Mouse (Mus musculus): ENCODE data around the gene Gmnn. TPM values are rescaled to one million over a fixed set of nuclear protein-coding genes. Genes with fewer than 3 reads are reported as not detected.

The Gmnn gene
- polyA plus RNA-seq, 1 experiment from 2014 or later = 135 TPM

GRCm38 (mm10) chr13:24747823-24748222 is 13.9 kb downstream of the Gmnn start:
- peak; percentile 17 for DNase-seq
- no peaks in the 10 kb centered on the region for H3K27me3 ChIP-seq (ENCODE audit: insufficient read depth, low read length)
- H3K9me3 ChIP-seq (ENCODE audit: low read depth, low read length) = no peaks in the 10 kb centered on the region
- peaks cover 36% of the 10 kb centered on the region for H3K36me3 ChIP-seq (ENCODE audit: insufficient read depth)
- H3K9ac ChIP-seq = no peak overlapping the region
- 64% methylated on average over 3 of the region's 3 CpGs for WGBS
- TF ChIP-seq CTCF (IDR thresholded peaks at IDR 0.05; ENCODE audit: low read depth) = no peak
- ATAC-seq (ENCODE audit: insufficient read depth) = no peak
- H3K4me1 ChIP-seq (ENCODE audit: insufficient read depth) = no peaks in the 10 kb centered on the region
- H3K4me3 ChIP-seq (ENCODE audit: low read depth, low read length) = no peak overlapping the region
- no peak overlapping the region for H3K4me2 ChIP-seq
- H3K27ac ChIP-seq (ENCODE audit: low read depth) = no peak overlapping the region

GRCm38 (mm10) chr13:24741028-24741427 is 20.7 kb downstream of the Gmnn start, which contains the start of gene Armh2:
Gene Armh2, plus strand, starts transcription at chr13:24741232.
- 86% methylated on average over 10 of the region's 10 CpGs for WGBS
- ATAC-seq (ENCODE audit: insufficient read depth) = no peak
- 0 out of 2 replicates have a peak, but pooled peaks cover 3% of the 10 kb centered on the region for H3K36me3 ChIP-seq (ENCODE audit: insufficient read depth)

GRCm38 (mm10) chr13:24735608-24736131 is 26.1 kb downstream of the Gmnn start:
- DNase-seq (no peak), ATAC-seq (ENCODE audit: insufficient read depth) (0 out of 2 replicates have a peak, but pooled peaks have one; percentile 21)
- Histone ChIP-seq H3K9ac (no peak overlapping the region), H3K27ac (ENCODE audit: low read depth) (no peak overlapping the region), H3K9me3 (ENCODE audit: low read depth, low read length) (no peaks in the 10 kb centered on the region), H3K4me2 (no peak overlapping the region), H3K36me3 (ENCODE audit: insufficient read depth) (no peaks in the 10 kb centered on the region), H3K4me3 (ENCODE audit: low read depth, low read length) (no peak overlapping the region), H3K27me3 (ENCODE audit: insufficient read depth, low read length) (no peaks in the 10 kb centered on the region), H3K4me1 (ENCODE audit: insufficient read depth) (no peaks in the 10 kb centered on the region)
- TF ChIP-seq CTCF (IDR thresholded peaks at IDR 0.05; ENCODE audit: low read depth) = no peak
- WGBS = 46% methylated on average over 6 of the region's 6 CpGs

More at GRCm38 (mm10) chr13:24741028-24741427, 20.7 kb downstream of the Gmnn start, which contains the start of gene Armh2:
- H3K27ac ChIP-seq (ENCODE audit: low read depth) = no peak within 1 kb of the TSS
- DNase-seq = no peak
- no peaks in the 10 kb centered on the region for H3K4me1 ChIP-seq (ENCODE audit: insufficient read depth)
- H3K4me3 ChIP-seq (ENCODE audit: low read depth, low read length) = no peak within 1 kb of the TSS
- H3K4me2 ChIP-seq = no peak within 1 kb of the TSS
- no peak for TF ChIP-seq CTCF (IDR thresholded peaks at IDR 0.05; ENCODE audit: low read depth)
- no peaks in the 10 kb centered on the region for H3K27me3 ChIP-seq (ENCODE audit: insufficient read depth, low read length)
- H3K9me3 ChIP-seq (ENCODE audit: low read depth, low read length) = no peaks in the 10 kb centered on the region
- no peak within 1 kb of the TSS for H3K9ac ChIP-seq

GRCm38 (mm10) chr13:24734502-24734901 is 27.2 kb downstream of the Gmnn start:
- no peak overlapping the region for H3K4me2 ChIP-seq
- ATAC-seq (ENCODE audit: insufficient read depth) (no peak), DNase-seq (no peak)
- no peaks in the 10 kb centered on the region for H3K27me3 ChIP-seq (ENCODE audit: insufficient read depth, low read length)
- H3K9ac ChIP-seq = no peak overlapping the region
- no peak overlapping the region for H3K27ac ChIP-seq (ENCODE audit: low read depth)
- no peak for TF ChIP-seq CTCF (IDR thresholded peaks at IDR 0.05; ENCODE audit: low read depth)
- H3K4me3 ChIP-seq (ENCODE audit: low read depth, low read length) = no peak overlapping the region
- H3K36me3 ChIP-seq (ENCODE audit: insufficient read depth) = no peaks in the 10 kb centered on the region
- no peaks in the 10 kb centered on the region for H3K4me1 ChIP-seq (ENCODE audit: insufficient read depth)
- H3K9me3 ChIP-seq (ENCODE audit: low read depth, low read length) = no peaks in the 10 kb centered on the region
- 84% methylated on average over 5 of the region's 5 CpGs for WGBS

GRCm38 (mm10) chr13:24729128-24729527 is 32.6 kb downstream of the Gmnn start:
- DNase-seq (no peak), ATAC-seq (ENCODE audit: insufficient read depth) (no peak)
- H3K4me2 ChIP-seq = no peak overlapping the region
- 90% methylated on average over 5 of the region's 5 CpGs for WGBS
- no peak overlapping the region for H3K9ac ChIP-seq
- H3K27ac ChIP-seq (ENCODE audit: low read depth) = no peak overlapping the region
- TF ChIP-seq CTCF (IDR thresholded peaks at IDR 0.05; ENCODE audit: low read depth) = no peak
- H3K4me1 ChIP-seq (ENCODE audit: insufficient read depth) = no peaks in the 10 kb centered on the region
- H3K9me3 ChIP-seq (ENCODE audit: low read depth, low read length) = no peaks in the 10 kb centered on the region
- H3K36me3 ChIP-seq (ENCODE audit: insufficient read depth) = no peaks in the 10 kb centered on the region
- no peak overlapping the region for H3K4me3 ChIP-seq (ENCODE audit: low read depth, low read length)
- H3K27me3 ChIP-seq (ENCODE audit: insufficient read depth, low read length) = no peaks in the 10 kb centered on the region

- ATAC-seq (ENCODE audit: insufficient read depth) = no peak
- no peaks in the 10 kb centered on the region for H3K36me3 ChIP-seq (ENCODE audit: insufficient read depth)
- H3K4me3 ChIP-seq (ENCODE audit: low read depth, low read length) = no peak overlapping the region
- no peaks in the 10 kb centered on the region for H3K4me1 ChIP-seq (ENCODE audit: insufficient read depth)
- no peak for DNase-seq
- H3K9ac ChIP-seq = no peak overlapping the region
- no peaks in the 10 kb centered on the region for H3K27me3 ChIP-seq (ENCODE audit: insufficient read depth, low read length)
- no peak for TF ChIP-seq CTCF (IDR thresholded peaks at IDR 0.05; ENCODE audit: low read depth)
- H3K9me3 ChIP-seq (ENCODE audit: low read depth, low read length) = no peaks in the 10 kb centered on the region
- no peak overlapping the region for H3K4me2 ChIP-seq
- 60% methylated on average over 4 of the region's 4 CpGs for WGBS
- no peak overlapping the region for H3K27ac ChIP-seq (ENCODE audit: low read depth)
Measured at GRCm38 (mm10) chr13:24724395-24724759, 37.3 kb downstream of the Gmnn start.

- Histone ChIP-seq H3K9me3 (ENCODE audit: low read depth, low read length) (no peaks in the 10 kb centered on the region), H3K27me3 (ENCODE audit: insufficient read depth, low read length) (no peaks in the 10 kb centered on the region), H3K36me3 (ENCODE audit: insufficient read depth) (no peaks in the 10 kb centered on the region), H3K27ac (ENCODE audit: low read depth) (no peak overlapping the region), H3K4me1 (ENCODE audit: insufficient read depth) (no peaks in the 10 kb centered on the region), H3K4me2 (no peak overlapping the region), H3K9ac (no peak overlapping the region), H3K4me3 (ENCODE audit: low read depth, low read length) (no peak overlapping the region)
- 56% methylated on average over 8 of the region's 8 CpGs for WGBS
- DNase-seq (no peak), ATAC-seq (ENCODE audit: insufficient read depth) (no peak)
- TF ChIP-seq CTCF (IDR thresholded peaks at IDR 0.05; ENCODE audit: low read depth) = no peak
Measured at GRCm38 (mm10) chr13:24723699-24724394, 37.9 kb downstream of the Gmnn start.

All from lung, embryonic 14.5 days (tissue).